Mouse (Mus musculus): ENCODE measurements around the gene Trp53tg5. TPM values are rescaled to one million over a fixed set of nuclear protein-coding genes. Genes with fewer than 3 reads are reported as not detected.

The Trp53tg5 gene
- polyA plus RNA-seq, 1 experiment, result not detected

DNA sequence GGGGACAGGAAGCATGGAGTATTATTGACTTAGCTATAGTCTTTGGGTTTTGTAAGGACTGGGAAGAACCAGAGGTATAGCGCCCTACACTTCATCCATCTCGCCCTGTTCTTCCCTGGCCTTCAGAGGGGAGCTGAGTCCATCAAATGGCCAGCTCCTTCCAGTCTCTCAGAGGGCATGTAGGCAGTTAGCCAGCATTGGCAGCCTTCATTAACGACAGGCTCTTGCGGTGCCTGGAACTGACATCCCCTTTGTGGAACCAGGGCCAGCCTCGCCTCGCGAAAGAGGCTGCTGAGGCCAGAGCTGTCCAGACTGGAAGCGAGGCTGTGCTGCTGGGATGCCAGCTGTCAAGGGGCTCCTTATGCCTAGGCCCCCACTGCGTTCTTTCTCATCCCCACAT is 14.3 kb upstream of the Trp53tg5 start:
- peak overlapping the region; percentile 91 for H3K4me2 ChIP-seq (ENCODE audit: low read depth)
- no peaks in the 10 kb centered on the region for H3K27me3 ChIP-seq (ENCODE audit: control insufficient read depth, insufficient read depth, insufficient read length)
- TF ChIP-seq TCF12 (IDR thresholded peaks at IDR 0.05; ENCODE audit: insufficient read depth, poor library complexity, severe bottlenecking) (no peak), MYOD1 (IDR thresholded peaks at IDR 0.05; ENCODE audit: control insufficient read depth in 1 of 3, insufficient read length in 2 of 3, low read depth in 2 of 3) (no peak), POLR2A (IDR thresholded peaks at IDR 0.05; ENCODE audit: insufficient read length, low read depth) (no peak), REST (IDR thresholded peaks at IDR 0.05; ENCODE audit: insufficient read depth, insufficient read length) (no peak), E2F4 (IDR thresholded peaks at IDR 0.05; ENCODE audit: insufficient read depth) (no peak), POLR2AphosphoS2 (IDR thresholded peaks at IDR 0.05; ENCODE audit: insufficient read length, low read depth) (no peak), MYOG (IDR thresholded peaks at IDR 0.05; ENCODE audit: control insufficient read depth in 1 of 3, insufficient read depth in 1 of 3, insufficient read length in 2 of 3, low read depth in 2 of 3) (no peak), SRF (IDR thresholded peaks at IDR 0.05; ENCODE audit: control insufficient read depth, insufficient read length, low read depth) (no peak), USF1 (IDR thresholded peaks at IDR 0.05; ENCODE audit: low read depth) (no peak)
- no peak overlapping the region for H3ac ChIP-seq (ENCODE audit: control insufficient read depth, insufficient read length)
- peak overlapping the region; percentile 51 for H3K4me3 ChIP-seq
- no peaks in the 10 kb centered on the region for H3K79me2 ChIP-seq (ENCODE audit: control insufficient read depth, insufficient read depth)
- H3K36me3 ChIP-seq (ENCODE audit: control insufficient read depth, insufficient read depth), result peaks cover 5% of the 10 kb centered on the region

DNA sequence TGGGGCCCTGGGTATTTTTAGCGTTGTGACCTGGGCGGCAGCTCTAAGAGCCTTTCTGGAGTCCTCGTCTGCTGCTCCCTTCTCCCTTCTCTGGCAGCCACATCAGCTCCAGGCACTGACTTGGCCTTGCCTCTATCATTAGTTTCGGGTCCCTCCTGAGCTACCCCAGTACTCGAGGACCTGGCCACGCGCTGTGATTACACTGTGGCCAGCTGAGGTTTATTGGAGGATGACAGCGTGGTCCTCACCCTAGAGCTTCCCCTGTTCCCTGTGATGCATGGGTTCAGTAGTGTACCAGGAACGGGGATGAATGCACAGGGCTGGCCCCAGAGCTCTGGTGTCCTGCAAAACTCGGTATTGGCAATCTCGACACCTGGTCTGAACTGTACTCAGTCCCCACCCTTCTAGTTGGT is 13.6 kb upstream of the Trp53tg5 start:
- Histone ChIP-seq H3K79me2 (ENCODE audit: control insufficient read depth, insufficient read depth) (no peaks in the 10 kb centered on the region), H3K4me3 (peak overlapping the region; percentile 51), H3ac (ENCODE audit: control insufficient read depth, insufficient read length) (peak overlapping the region; percentile 64), H3K36me3 (ENCODE audit: control insufficient read depth, insufficient read depth) (peaks cover 5% of the 10 kb centered on the region), H3K27me3 (ENCODE audit: control insufficient read depth, insufficient read depth, insufficient read length) (no peaks in the 10 kb centered on the region), H3K4me2 (ENCODE audit: low read depth) (peak overlapping the region; percentile 91)
- TF ChIP-seq E2F4 (IDR thresholded peaks at IDR 0.05; ENCODE audit: insufficient read depth), result no peak

DNA sequence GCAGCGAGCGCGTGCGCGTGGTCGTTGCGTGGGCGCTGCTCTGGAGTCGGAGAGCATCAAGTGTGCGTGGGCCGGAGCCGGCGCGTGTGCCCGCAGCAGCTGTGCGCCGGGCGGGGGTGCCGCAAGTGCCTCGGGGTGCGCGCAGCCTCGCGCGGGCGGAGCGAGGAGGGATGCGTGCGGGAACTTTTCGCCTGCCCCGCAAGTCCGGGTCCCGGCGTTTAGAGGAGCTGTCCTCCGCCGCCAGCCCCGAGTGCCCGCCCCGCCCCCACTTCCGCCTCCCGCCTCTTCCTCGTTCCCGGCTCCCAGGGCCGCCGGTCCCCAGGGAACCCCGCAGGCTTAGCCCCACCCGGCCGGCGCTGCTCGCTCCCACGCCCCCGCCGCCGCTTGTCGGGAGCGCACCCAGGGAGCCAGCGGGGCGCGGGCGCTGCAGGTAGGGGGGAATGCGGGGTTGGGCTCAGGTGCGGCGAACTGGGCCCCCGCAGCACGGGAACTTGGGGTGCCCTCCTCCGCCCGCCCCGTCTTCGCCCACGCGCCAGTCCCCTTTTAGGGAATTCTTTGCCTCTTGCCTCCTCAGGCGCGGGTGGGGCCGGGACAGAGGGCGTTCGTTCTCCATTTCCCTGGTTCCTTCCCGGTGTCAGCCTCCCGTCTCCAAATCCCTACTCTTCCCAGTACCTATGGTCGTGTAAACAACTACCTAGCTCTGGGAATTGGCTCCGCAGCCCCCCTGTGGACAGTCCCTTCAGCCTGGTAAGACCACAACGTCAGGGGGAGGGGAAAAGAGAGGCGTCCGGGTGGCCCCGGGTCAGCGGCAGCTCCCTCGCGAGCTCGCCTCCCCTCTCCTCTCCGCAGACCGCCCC is 13.0 kb upstream of the Trp53tg5 start:
- TF ChIP-seq TCF3 (IDR thresholded peaks at IDR 0.05; ENCODE audit: insufficient read length, low read depth), result peak; percentile 66
- TF ChIP-seq POLR2AphosphoS2 (IDR thresholded peaks at IDR 0.05; ENCODE audit: insufficient read length, low read depth), result peak; percentile 28
- TF ChIP-seq SRF (IDR thresholded peaks at IDR 0.05; ENCODE audit: control insufficient read depth, insufficient read length, low read depth), result no peak
- no peak for TF ChIP-seq REST (IDR thresholded peaks at IDR 0.05; ENCODE audit: insufficient read depth, insufficient read length)
- peak; percentile 29 for TF ChIP-seq POLR2A (IDR thresholded peaks at IDR 0.05; ENCODE audit: insufficient read length, low read depth)
- no peak for TF ChIP-seq E2F4 (IDR thresholded peaks at IDR 0.05; ENCODE audit: insufficient read depth)
- no peak for TF ChIP-seq USF1 (IDR thresholded peaks at IDR 0.05; ENCODE audit: low read depth)
- no peak for TF ChIP-seq MAX (IDR thresholded peaks at IDR 0.05; ENCODE audit: low read depth)
- peak in 2 of 3 experiments; percentile 81 to 90 for TF ChIP-seq MYOG (IDR thresholded peaks at IDR 0.05; ENCODE audit: control insufficient read depth in 1 of 3, insufficient read depth in 1 of 3, insufficient read length in 2 of 3, low read depth in 2 of 3)
- TF ChIP-seq CEBPB (IDR thresholded peaks at IDR 0.05; ENCODE audit: insufficient read depth, poor library complexity, severe bottlenecking), result no peak
- peak in 2 of 3 experiments; percentile 76 to 92 for TF ChIP-seq MYOD1 (IDR thresholded peaks at IDR 0.05; ENCODE audit: control insufficient read depth in 1 of 3, insufficient read length in 2 of 3, low read depth in 2 of 3)
- no peak for TF ChIP-seq TCF12 (IDR thresholded peaks at IDR 0.05; ENCODE audit: insufficient read depth, poor library complexity, severe bottlenecking)
- H3K27me3 ChIP-seq (ENCODE audit: control insufficient read depth, insufficient read depth, insufficient read length), result no peaks in the 10 kb centered on the region
- H3K79me2 ChIP-seq (ENCODE audit: control insufficient read depth, insufficient read depth), result no peaks in the 10 kb centered on the region
- peak overlapping the region; percentile 51 for H3K4me3 ChIP-seq
- peak overlapping the region; percentile 64 for H3ac ChIP-seq (ENCODE audit: control insufficient read depth, insufficient read length)
- H3K36me3 ChIP-seq (ENCODE audit: control insufficient read depth, insufficient read depth), result peaks cover 5% of the 10 kb centered on the region
- H3K4me2 ChIP-seq (ENCODE audit: low read depth), result peak overlapping the region; percentile 91

DNA sequence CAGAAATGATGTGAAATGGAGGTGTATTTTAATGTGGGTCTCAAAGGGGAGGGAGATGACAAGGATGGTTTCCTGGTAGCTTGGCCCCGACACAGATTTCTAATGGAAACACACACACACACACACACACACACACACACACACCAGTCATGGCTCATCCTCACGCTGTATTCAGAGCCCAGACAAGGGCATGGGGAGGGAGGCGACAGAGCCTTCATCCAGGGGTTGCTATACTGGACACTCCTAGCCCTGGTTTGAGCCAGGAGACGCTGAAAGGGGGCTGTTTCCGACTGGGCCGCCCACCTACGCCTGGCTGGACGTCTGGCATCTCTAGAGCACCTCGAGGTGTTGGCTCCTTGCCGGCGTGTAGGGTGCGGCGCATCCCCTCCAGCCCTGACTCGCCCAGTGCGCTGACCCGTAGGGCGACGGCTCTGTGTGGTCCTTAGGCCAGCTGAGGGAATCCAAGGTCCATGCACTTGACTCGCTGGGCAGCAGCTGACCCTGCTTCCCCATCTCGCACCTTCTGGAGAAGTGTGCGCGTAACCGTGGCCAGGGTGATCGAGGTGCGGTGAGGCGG is 12.2 kb upstream of the Trp53tg5 start, which contains the start of gene Dbndd2:
Dbndd2 (plus strand) TSS at position 426 of the 577 bp plus-strand sequence.
- TF ChIP-seq USF1 (IDR thresholded peaks at IDR 0.05; ENCODE audit: low read depth) (no peak), POLR2AphosphoS2 (IDR thresholded peaks at IDR 0.05; ENCODE audit: insufficient read length, low read depth) (no peak), REST (IDR thresholded peaks at IDR 0.05; ENCODE audit: insufficient read depth, insufficient read length) (no peak), CEBPB (IDR thresholded peaks at IDR 0.05; ENCODE audit: insufficient read depth, poor library complexity, severe bottlenecking) (no peak), MAX (IDR thresholded peaks at IDR 0.05; ENCODE audit: low read depth) (no peak)
- H3K27me3 ChIP-seq (ENCODE audit: control insufficient read depth, insufficient read depth, insufficient read length), result no peaks in the 10 kb centered on the region

DNA sequence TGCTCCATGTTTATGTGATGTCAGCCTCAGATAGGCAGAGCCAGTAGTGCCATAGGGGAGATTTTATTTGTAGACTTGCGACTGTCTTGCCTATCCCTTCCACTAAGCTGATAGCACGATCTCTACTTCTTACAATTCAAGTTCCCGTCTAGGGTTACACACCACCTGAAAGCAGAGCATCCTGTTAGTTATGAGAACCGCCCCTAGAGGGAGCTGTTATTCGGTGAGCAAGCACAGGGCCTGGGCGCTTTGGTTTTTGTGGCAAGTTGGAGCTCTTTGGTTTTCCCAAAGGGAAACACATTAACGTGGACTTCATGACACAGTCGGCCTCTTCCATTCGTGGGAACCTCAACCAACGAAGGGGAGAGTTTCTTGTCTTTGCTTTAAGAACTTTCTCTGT is 3.3 kb downstream of the Trp53tg5 start:
- Histone ChIP-seq H3ac (ENCODE audit: control insufficient read depth, insufficient read length) (no peak overlapping the region), H3K27me3 (ENCODE audit: control insufficient read depth, insufficient read depth, insufficient read length) (no peaks in the 10 kb centered on the region), H3K79me2 (ENCODE audit: control insufficient read depth, insufficient read depth) (no peaks in the 10 kb centered on the region), H3K36me3 (ENCODE audit: control insufficient read depth, insufficient read depth) (peaks cover 2% of the 10 kb centered on the region), H3K4me2 (ENCODE audit: low read depth) (no peak overlapping the region), H3K4me3 (no peak overlapping the region)
- no peak for TF ChIP-seq MYOD1 (IDR thresholded peaks at IDR 0.05; ENCODE audit: control insufficient read depth in 1 of 3, insufficient read length in 2 of 3, low read depth in 2 of 3)
- no peak for TF ChIP-seq POLR2A (IDR thresholded peaks at IDR 0.05; ENCODE audit: insufficient read length, low read depth)
- no peak for TF ChIP-seq TCF12 (IDR thresholded peaks at IDR 0.05; ENCODE audit: insufficient read depth, poor library complexity, severe bottlenecking)
- no peak for TF ChIP-seq USF1 (IDR thresholded peaks at IDR 0.05; ENCODE audit: low read depth)
- TF ChIP-seq TCF3 (IDR thresholded peaks at IDR 0.05; ENCODE audit: insufficient read length, low read depth), result no peak
- no peak for TF ChIP-seq CEBPB (IDR thresholded peaks at IDR 0.05; ENCODE audit: insufficient read depth, poor library complexity, severe bottlenecking)
- TF ChIP-seq REST (IDR thresholded peaks at IDR 0.05; ENCODE audit: insufficient read depth, insufficient read length), result no peak
- TF ChIP-seq E2F4 (IDR thresholded peaks at IDR 0.05; ENCODE audit: insufficient read depth), result no peak
- TF ChIP-seq POLR2AphosphoS2 (IDR thresholded peaks at IDR 0.05; ENCODE audit: insufficient read length, low read depth), result no peak
- no peak for TF ChIP-seq MYOG (IDR thresholded peaks at IDR 0.05; ENCODE audit: control insufficient read depth in 1 of 3, insufficient read depth in 1 of 3, insufficient read length in 2 of 3, low read depth in 2 of 3)
- TF ChIP-seq SRF (IDR thresholded peaks at IDR 0.05; ENCODE audit: control insufficient read depth, insufficient read length, low read depth), result no peak
- no peak for TF ChIP-seq MAX (IDR thresholded peaks at IDR 0.05; ENCODE audit: low read depth)

More for the DNA sequence above, 12.2 kb upstream of the Trp53tg5 start, which contains the start of gene Dbndd2:
- Histone ChIP-seq H3K79me2 (ENCODE audit: control insufficient read depth, insufficient read depth) (no peaks in the 10 kb centered on the region), H3K4me2 (ENCODE audit: low read depth) (peak within 1 kb of the TSS; percentile 91), H3K4me3 (peak within 1 kb of the TSS; percentile 51), H3ac (ENCODE audit: control insufficient read depth, insufficient read length) (peak within 1 kb of the TSS; percentile 64), H3K36me3 (ENCODE audit: control insufficient read depth, insufficient read depth) (peaks cover 5% of the 10 kb centered on the region)

Data from myocyte (in vitro differentiated cells).